Comparison of ENCODE assay signal across 22 mouse cellular contexts in the genomic region with DNA sequence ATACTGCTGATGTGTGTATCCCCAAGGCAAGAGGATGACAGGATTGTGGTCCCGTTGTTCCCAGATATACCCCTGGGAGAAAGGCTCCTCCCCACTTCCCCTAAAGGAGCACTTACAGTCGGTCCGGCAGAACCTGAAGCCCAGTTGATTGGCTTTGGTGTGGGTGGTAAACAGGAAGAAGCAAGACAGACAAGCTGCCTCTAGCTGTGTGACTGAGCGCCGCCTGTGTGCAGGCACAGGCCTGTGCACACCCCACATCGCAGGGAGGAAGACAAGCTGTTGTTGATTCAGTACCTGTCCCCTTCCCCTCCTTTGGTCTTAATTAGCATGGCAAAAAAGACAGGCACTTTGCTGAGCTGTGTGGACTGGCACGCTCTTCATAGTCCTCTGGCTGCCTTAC. TPM values are rescaled to one million over a fixed set of nuclear protein-coding genes. Genes with fewer than 3 reads are reported as not detected.
A peak's percentile ranks its signal among the peaks of the same experiment; 100 is the strongest.
DNase-seq lines count a peak whose midpoint lies in the region; ATAC-seq lines count a peak whose summit lies in the region.
"Had no signal": no experiment of that assay in that cellular context is flagged by ENCODE, and none has a peak within 500 bp of the region (broad histone marks: within the 10 kb centered on the region; RNA-seq: fewer than 3 reads in every experiment).

No protein-coding gene starts in this region.

- ATAC-seq in CD4-positive, CD25-positive, alpha-beta regulatory T cell, adult 4 months, result peak; percentile 72
- ATAC-seq in erythroblast, adult 5-6 weeks (replicated peaks; ENCODE audit: low FRiP score, poor library complexity, severe bottlenecking), result 0 out of 2 replicates have a peak, but pooled peaks have one; percentile 7
- ATAC-seq: forebrain, embryonic 13.5 days; forebrain, postnatal 0 days; hindbrain, embryonic 16.5 days; intestine, embryonic 15.5 days had no signal

- DNase-seq in ZHBTc4 (ENCODE audit: low read depth, low spot score) (peak; percentile 21), adipocyte (ENCODE audit: low spot score) (no peak)
- DNase-seq in spleen, adult 18-20 months, result no peak
- no peak for DNase-seq in gastrocnemius, adult 8-10 months (ENCODE audit: low spot score in 2 of 2)
- DNase-seq: adrenal gland, adult 2 months; adrenal gland, postnatal 25 days; cerebellum, adult 8-10 months; cerebellum, postnatal 14 days; forebrain, postnatal 0 days; gastrocnemius, postnatal 10 days; heart, adult 18-20 months; heart, postnatal 10 days; heart, postnatal 4 days; kidney, adult 18-20 months had no signal

RNA-seq across cellular contexts. Expression of a gene that starts 26.1 kb away (rescaled TPM):
- polyA plus RNA-seq in CD4-positive, CD25-positive, alpha-beta regulatory T cell, adult 4 months (2017; shearing (Covaris generic)), result not detected
- not detected in 2 replicates for total RNA-seq in erythroblast, adult 5-6 weeks (2015; ENCODE audit: low replicate concordance)
- total RNA-seq in erythroblast, adult 5-6 weeks (2017; ENCODE audit: low replicate concordance), result not detected in 2 replicates
- total RNA-seq in gastrocnemius, adult 8-10 months (2022), result not detected
- total RNA-seq: adrenal gland, adult 2 months; adrenal gland, postnatal 25 days; gastrocnemius, postnatal 10 days; gastrocnemius, postnatal 4 days; heart, adult 18-20 months; heart, postnatal 10 days; heart, postnatal 4 days had no signal
- polyA plus RNA-seq: adrenal gland, adult 2 months; heart, embryonic 10.5 days; heart, embryonic 14.5 days had no signal

RNA-seq across cellular contexts. Expression of a gene that starts 41.3 kb away (rescaled TPM):
- 10 to 100 TPM; 46.2 to 64.6 TPM for polyA plus RNA-seq in CD4-positive, CD25-positive, alpha-beta regulatory T cell, adult 4 months (2017; shearing (Covaris generic))
- total RNA-seq in erythroblast, adult 5-6 weeks (2015; ENCODE audit: low replicate concordance), result 8.3 and 9.4 TPM in 2 replicates
- total RNA-seq in erythroblast, adult 5-6 weeks (2017; ENCODE audit: low replicate concordance), result 2.9 and 9.9 TPM in 2 replicates
- total RNA-seq in gastrocnemius, adult 8-10 months (2022), result 10 to 100 TPM in 2 of 4 experiments, 1 to 10 TPM in 2; 7.3 to 12.1 (median 9.4) TPM

RNA-seq across cellular contexts. Expression of a gene that starts 56.7 kb away (rescaled TPM):
- polyA plus RNA-seq in CD4-positive, CD25-positive, alpha-beta regulatory T cell, adult 4 months (2017; shearing (Covaris generic)), result 10 to 100 TPM; 43.5 to 65.7 TPM
- total RNA-seq in erythroblast, adult 5-6 weeks (2015; ENCODE audit: low replicate concordance), result 9.6 and 9.8 TPM in 2 replicates
- total RNA-seq in erythroblast, adult 5-6 weeks (2017; ENCODE audit: low replicate concordance), result 9.2 and 9.8 TPM in 2 replicates
- 10 to 100 TPM in 1 of 4 experiments, 1 to 10 TPM in 3; 7.0 to 10.4 (median 8.0) TPM for total RNA-seq in gastrocnemius, adult 8-10 months (2022)
